Mouse (Mus musculus): ENCODE data around the gene Lrrc23. TPM values are rescaled to one million over a fixed set of nuclear protein-coding genes. Genes with fewer than 3 reads are reported as not detected.

Lrrc23 gene
- polyA plus RNA-seq, 1 experiment from 2014 or later: 0.26 TPM

- WGBS: 3% methylated on average over 5 of the region's 5 CpGs
- no peaks in the 10 kb centered on the region for H3K36me3 ChIP-seq (ENCODE audit: control insufficient read depth, insufficient read depth, low read length)
- peak; percentile 16 for ATAC-seq
- H3K4me1 ChIP-seq (ENCODE audit: control insufficient read depth, insufficient read depth, low read length): peaks cover 29% of the 10 kb centered on the region
- H3K4me2 ChIP-seq (ENCODE audit: low read depth, low read length): peak overlapping the region; percentile 78; the same call in 1 of the 2 replicates
- no peaks in the 10 kb centered on the region for H3K27me3 ChIP-seq (replicated peaks; ENCODE audit: control insufficient read depth, insufficient read depth, low read length)
- H3K27ac ChIP-seq (ENCODE audit: low read length): peak overlapping the region; percentile 93
- peak overlapping the region; percentile 93 for H3K9ac ChIP-seq (ENCODE audit: low read depth, low read length)
- no peaks in the 10 kb centered on the region for H3K9me3 ChIP-seq (ENCODE audit: control insufficient read depth, low read length)
- peak overlapping the region; percentile 2; the same call in 1 of the 2 replicates for H3K4me3 ChIP-seq (ENCODE audit: low read length)
Measured at GRCm38 (mm10) chr6:124759259-124759658, 20.3 kb downstream of the Lrrc23 start.

- WGBS: 45% methylated on average over 2 of the region's 2 CpGs
- Histone ChIP-seq H3K36me3 (ENCODE audit: control insufficient read depth, insufficient read depth, low read length) (no peaks in the 10 kb centered on the region), H3K4me1 (ENCODE audit: control insufficient read depth, insufficient read depth, low read length) (peaks cover 33% of the 10 kb centered on the region), H3K27me3 (replicated peaks; ENCODE audit: control insufficient read depth, insufficient read depth, low read length) (no peaks in the 10 kb centered on the region), H3K27ac (ENCODE audit: low read length) (peak overlapping the region; percentile 93), H3K4me2 (ENCODE audit: low read depth, low read length) (peak overlapping the region; percentile 78), H3K9ac (ENCODE audit: low read depth, low read length) (peak overlapping the region; percentile 93), H3K4me3 (ENCODE audit: low read length) (peak overlapping the region; percentile 2; the same call in 1 of the 2 replicates), H3K9me3 (ENCODE audit: control insufficient read depth, low read length) (no peaks in the 10 kb centered on the region)
- no peak for ATAC-seq
Measured at GRCm38 (mm10) chr6:124758849-124759232, 20.7 kb downstream of the Lrrc23 start.

- H3K4me1 ChIP-seq (ENCODE audit: control insufficient read depth, insufficient read depth, low read length): peaks cover 39% of the 10 kb centered on the region
- ATAC-seq: peak; percentile 12; the same call in 1 of the 2 replicates
- no peaks in the 10 kb centered on the region for H3K27me3 ChIP-seq (replicated peaks; ENCODE audit: control insufficient read depth, insufficient read depth, low read length)
- H3K36me3 ChIP-seq (ENCODE audit: control insufficient read depth, insufficient read depth, low read length): no peaks in the 10 kb centered on the region
- peak overlapping the region; percentile 93 for H3K9ac ChIP-seq (ENCODE audit: low read depth, low read length)
- peak overlapping the region; percentile 93 for H3K27ac ChIP-seq (ENCODE audit: low read length)
- H3K4me2 ChIP-seq (ENCODE audit: low read depth, low read length): peak overlapping the region; percentile 78
- H3K9me3 ChIP-seq (ENCODE audit: control insufficient read depth, low read length): no peaks in the 10 kb centered on the region
- peak overlapping the region; percentile 75 for H3K4me3 ChIP-seq (ENCODE audit: low read length)
- 40% methylated on average over 5 of the region's 5 CpGs for WGBS
Measured at GRCm38 (mm10) chr6:124757909-124758848, 21.3 kb downstream of the Lrrc23 start.

- Histone ChIP-seq H3K36me3 (ENCODE audit: control insufficient read depth, insufficient read depth, low read length) (no peaks in the 10 kb centered on the region), H3K9ac (ENCODE audit: low read depth, low read length) (peak overlapping the region; percentile 93), H3K27me3 (replicated peaks; ENCODE audit: control insufficient read depth, insufficient read depth, low read length) (no peaks in the 10 kb centered on the region), H3K4me2 (ENCODE audit: low read depth, low read length) (peak overlapping the region; percentile 78), H3K9me3 (ENCODE audit: control insufficient read depth, low read length) (no peaks in the 10 kb centered on the region), H3K27ac (ENCODE audit: low read length) (peak overlapping the region; percentile 93), H3K4me1 (ENCODE audit: control insufficient read depth, insufficient read depth, low read length) (peaks cover 42% of the 10 kb centered on the region), H3K4me3 (ENCODE audit: low read length) (peak overlapping the region; percentile 75)
- no peak for ATAC-seq
- WGBS: 12% methylated on average over 5 of the region's 5 CpGs
Measured at GRCm38 (mm10) chr6:124757351-124757880, 22.1 kb downstream of the Lrrc23 start.

GRCm38 (mm10) chr6:124756652-124757350, 22.7 kb downstream of the Lrrc23 start:
- Histone ChIP-seq H3K4me3 (ENCODE audit: low read length) (peak overlapping the region; percentile 75), H3K27ac (ENCODE audit: low read length) (peak overlapping the region; percentile 93), H3K9ac (ENCODE audit: low read depth, low read length) (peak overlapping the region; percentile 93), H3K4me1 (ENCODE audit: control insufficient read depth, insufficient read depth, low read length) (peaks cover 42% of the 10 kb centered on the region), H3K36me3 (ENCODE audit: control insufficient read depth, insufficient read depth, low read length) (no peaks in the 10 kb centered on the region), H3K27me3 (replicated peaks; ENCODE audit: control insufficient read depth, insufficient read depth, low read length) (no peaks in the 10 kb centered on the region), H3K4me2 (ENCODE audit: low read depth, low read length) (peak overlapping the region; percentile 78), H3K9me3 (ENCODE audit: control insufficient read depth, low read length) (no peaks in the 10 kb centered on the region)
- WGBS: 2% methylated on average over 48 of the region's 54 CpGs
- ATAC-seq: peak; percentile 81

- Histone ChIP-seq H3K27me3 (replicated peaks; ENCODE audit: control insufficient read depth, insufficient read depth, low read length) (no peaks in the 10 kb centered on the region), H3K36me3 (ENCODE audit: control insufficient read depth, insufficient read depth, low read length) (no peaks in the 10 kb centered on the region)
- 1% methylated on average over 57 of the region's 100 CpGs for WGBS
Measured at GRCm38 (mm10) chr6:124755831-124756595, 23.5 kb downstream of the Lrrc23 start, which contains the start of the genes Gm45234 and Atn1. TSS of gene Gm45234 (minus strand) at chr6:124756021. TSS of gene Atn1 (minus strand) at chr6:124756524.

GRCm38 (mm10) chr6:124755306-124755705, 24.2 kb downstream of the Lrrc23 start:
- peak overlapping the region; percentile 75 for H3K4me3 ChIP-seq (ENCODE audit: low read length)
- no peak for ATAC-seq
- no peaks in the 10 kb centered on the region for H3K27me3 ChIP-seq (replicated peaks; ENCODE audit: control insufficient read depth, insufficient read depth, low read length)
- 11% methylated on average over 3 of the region's 3 CpGs for WGBS
- H3K9ac ChIP-seq (ENCODE audit: low read depth, low read length): peak overlapping the region; percentile 93
- H3K4me2 ChIP-seq (ENCODE audit: low read depth, low read length): peak overlapping the region; percentile 78
- peak overlapping the region; percentile 93 for H3K27ac ChIP-seq (ENCODE audit: low read length)
- H3K9me3 ChIP-seq (ENCODE audit: control insufficient read depth, low read length): no peaks in the 10 kb centered on the region
- H3K36me3 ChIP-seq (ENCODE audit: control insufficient read depth, insufficient read depth, low read length): no peaks in the 10 kb centered on the region
- H3K4me1 ChIP-seq (ENCODE audit: control insufficient read depth, insufficient read depth, low read length): peaks cover 45% of the 10 kb centered on the region

More at GRCm38 (mm10) chr6:124755831-124756595, 23.5 kb downstream of the Lrrc23 start, which contains the start of the genes Gm45234 and Atn1:
- Histone ChIP-seq H3K27ac (ENCODE audit: low read length) (peak within 1 kb of the TSS; percentile 93), H3K9ac (ENCODE audit: low read depth, low read length) (peak within 1 kb of the TSS; percentile 93), H3K4me3 (ENCODE audit: low read length) (peak within 1 kb of the TSS; percentile 75), H3K4me1 (ENCODE audit: control insufficient read depth, insufficient read depth, low read length) (peaks cover 45% of the 10 kb centered on the region), H3K4me2 (ENCODE audit: low read depth, low read length) (peak within 1 kb of the TSS; percentile 78), H3K9me3 (ENCODE audit: control insufficient read depth, low read length) (no peaks in the 10 kb centered on the region)
- ATAC-seq: peak; percentile 60

GRCm38 (mm10) chr6:124753861-124754260, 25.7 kb downstream of the Lrrc23 start:
- no peak overlapping the region for H3K9ac ChIP-seq (ENCODE audit: low read depth, low read length)
- H3K27ac ChIP-seq (ENCODE audit: low read length): no peak overlapping the region
- ATAC-seq: no peak
- 82% methylated on average over 2 of the region's 2 CpGs for WGBS
- H3K27me3 ChIP-seq (replicated peaks; ENCODE audit: control insufficient read depth, insufficient read depth, low read length): no peaks in the 10 kb centered on the region
- no peaks in the 10 kb centered on the region for H3K9me3 ChIP-seq (ENCODE audit: control insufficient read depth, low read length)
- no peak overlapping the region for H3K4me3 ChIP-seq (ENCODE audit: low read length)
- H3K36me3 ChIP-seq (ENCODE audit: control insufficient read depth, insufficient read depth, low read length): peaks cover 7% of the 10 kb centered on the region; the same call in 1 of the 2 replicates
- H3K4me2 ChIP-seq (ENCODE audit: low read depth, low read length): no peak overlapping the region
- H3K4me1 ChIP-seq (ENCODE audit: control insufficient read depth, insufficient read depth, low read length): peaks cover 40% of the 10 kb centered on the region

Data from intestine, embryonic 16.5 days (tissue).